Mouse (Mus musculus) urinary bladder, adult 2 months (tissue): ENCODE results near the gene A430078G23Rik. TPM values are rescaled to one million over a fixed set of nuclear protein-coding genes. Genes with fewer than 3 reads are reported as not detected.
"Not testable (repeated sequence)": the region's sequence is repeated elsewhere in the genome, so short reads cannot be mapped to it uniquely, and the experiment has no call there.

Experiments
- DNase-seq: peaks from one replicate; pipeline ENCODE4 v3.0.0; 2022; ENCODE audit warnings: low spot score
- polyA plus RNA-seq: library from polyadenylated mRNA; depleted of rRNA; stranded (reverse); fragments of >200 nt; gene quantifications from 2 replicates; pipeline ENCODE4 v1.2.3, GENCODE M21; 2012; rRNA removed

A430078G23Rik gene
- polyA plus RNA-seq = 0.37 and 0.65 TPM in 2 replicates

- no peak for DNase-seq
These were observed at the start of gene A430078G23Rik for GRCm38 (mm10) chr8:3353189-3353810. Gene A430078G23Rik (plus strand): TSS chr8:3353415.

GRCm38 (mm10) chr8:3308205-3308800 is 44.9 kb upstream of the A430078G23Rik start:
- not testable (repeated sequence) for DNase-seq

GRCm38 (mm10) chr8:3309636-3310035 is 43.6 kb upstream of the A430078G23Rik start:
- DNase-seq = no peak

- DNase-seq = no peak
These were observed 41.7 kb upstream of the A430078G23Rik start for GRCm38 (mm10) chr8:3311482-3311881.

- not testable (repeated sequence) for DNase-seq
These were observed 39.8 kb upstream of the A430078G23Rik start for GRCm38 (mm10) chr8:3313417-3313816.

GRCm38 (mm10) chr8:3313843-3314242 is 39.4 kb upstream of the A430078G23Rik start:
- no peak for DNase-seq

GRCm38 (mm10) chr8:3314345-3314744 is 38.9 kb upstream of the A430078G23Rik start:
- no peak for DNase-seq

- no peak for DNase-seq
These were observed 36.6 kb upstream of the A430078G23Rik start for GRCm38 (mm10) chr8:3316585-3316984.

GRCm38 (mm10) chr8:3319267-3319666 is 33.9 kb upstream of the A430078G23Rik start:
- not testable (repeated sequence) for DNase-seq

- DNase-seq = no peak
These were observed 29.0 kb upstream of the A430078G23Rik start for GRCm38 (mm10) chr8:3324253-3324652.

- no peak for DNase-seq
These were observed 26.2 kb upstream of the A430078G23Rik start for GRCm38 (mm10) chr8:3327056-3327455.

GRCm38 (mm10) chr8:3327538-3328245 is 25.5 kb upstream of the A430078G23Rik start:
- DNase-seq = no peak

- DNase-seq = no peak
These were observed 22.6 kb upstream of the A430078G23Rik start for GRCm38 (mm10) chr8:3330662-3331061.

- DNase-seq = no peak
These were observed 21.5 kb upstream of the A430078G23Rik start for GRCm38 (mm10) chr8:3331692-3332091.

GRCm38 (mm10) chr8:3335881-3336280 is 17.3 kb upstream of the A430078G23Rik start:
- no peak for DNase-seq

- DNase-seq = peak; percentile 28
These were observed 16.3 kb upstream of the A430078G23Rik start for GRCm38 (mm10) chr8:3336658-3337524.

GRCm38 (mm10) chr8:3337525-3337824 is 15.7 kb upstream of the A430078G23Rik start:
- not testable (repeated sequence) for DNase-seq

- no peak for DNase-seq
These were observed 15.2 kb upstream of the A430078G23Rik start for GRCm38 (mm10) chr8:3337971-3338370.

- not testable (repeated sequence) for DNase-seq
These were observed 12.5 kb upstream of the A430078G23Rik start for GRCm38 (mm10) chr8:3340711-3341110.

GRCm38 (mm10) chr8:3345337-3345736 is 7.9 kb upstream of the A430078G23Rik start:
- DNase-seq = no peak

GRCm38 (mm10) chr8:3346691-3347413 is 6.4 kb upstream of the A430078G23Rik start:
- no peak for DNase-seq
